Mouse (Mus musculus) retina, embryonic 14.5 days (tissue): ENCODE measurements around the gene Smco1.
"Not testable (repeated sequence)": the region's sequence is repeated elsewhere in the genome, so short reads cannot be mapped to it uniquely, and the experiment has no call there.

Experiments used
- DNase-seq: peaks from one replicate; pipeline ENCODE4 v3.0.0-alpha.2; 2015; ENCODE audit warnings: low spot score

Smco1 gene

GRCm38 (mm10) chr16:32271291-32271690, at the start of gene Smco1:
TSS of gene Smco1 (plus strand) at chr16:32271468.
- no peak for DNase-seq

GRCm38 (mm10) chr16:32221803-32222202, 49.5 kb upstream of the Smco1 start:
- no peak for DNase-seq

DNA sequence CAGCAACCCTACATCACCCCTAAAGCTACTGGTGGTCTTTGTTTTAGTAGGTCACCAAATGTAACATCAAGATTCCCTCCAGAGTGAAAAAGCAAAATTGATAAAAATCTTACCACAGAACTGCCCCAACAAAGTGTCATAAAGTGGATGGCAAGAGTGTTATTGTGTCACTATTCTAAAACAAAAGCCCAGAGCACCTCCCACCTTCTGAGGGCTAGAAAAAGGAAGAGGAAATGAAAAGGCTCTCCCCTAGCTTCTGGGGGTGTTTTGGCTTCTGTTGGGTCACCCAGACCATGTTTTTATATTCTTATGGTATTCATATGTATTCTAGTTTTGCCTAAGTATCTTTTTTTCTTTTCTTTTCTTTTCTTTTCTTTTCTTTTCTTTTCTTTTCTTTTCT, 48.9 kb upstream of the Smco1 start:
- no peak for DNase-seq

DNA sequence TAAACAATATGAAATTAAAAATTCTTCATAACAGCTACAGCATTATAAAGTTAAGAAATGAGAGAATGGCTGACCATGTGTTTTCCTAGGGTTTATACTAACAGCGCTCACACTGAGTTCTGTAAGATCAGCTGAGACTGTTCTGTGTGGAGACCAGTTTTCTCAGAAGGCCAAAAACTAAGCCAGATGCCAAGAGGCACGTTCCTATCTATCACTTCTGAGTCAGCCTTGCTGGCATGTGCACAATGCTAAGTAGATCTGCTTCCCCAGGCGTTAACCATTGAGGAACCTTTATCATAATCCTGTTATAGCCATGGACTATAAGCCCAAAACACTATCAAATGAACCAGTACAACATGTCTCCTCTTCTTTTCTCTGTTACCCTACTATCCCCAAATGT, 39.2 kb upstream of the Smco1 start:
- DNase-seq = not testable (repeated sequence)

GRCm38 (mm10) chr16:32237930-32238680, 33.2 kb upstream of the Smco1 start:
- no peak for DNase-seq

DNA sequence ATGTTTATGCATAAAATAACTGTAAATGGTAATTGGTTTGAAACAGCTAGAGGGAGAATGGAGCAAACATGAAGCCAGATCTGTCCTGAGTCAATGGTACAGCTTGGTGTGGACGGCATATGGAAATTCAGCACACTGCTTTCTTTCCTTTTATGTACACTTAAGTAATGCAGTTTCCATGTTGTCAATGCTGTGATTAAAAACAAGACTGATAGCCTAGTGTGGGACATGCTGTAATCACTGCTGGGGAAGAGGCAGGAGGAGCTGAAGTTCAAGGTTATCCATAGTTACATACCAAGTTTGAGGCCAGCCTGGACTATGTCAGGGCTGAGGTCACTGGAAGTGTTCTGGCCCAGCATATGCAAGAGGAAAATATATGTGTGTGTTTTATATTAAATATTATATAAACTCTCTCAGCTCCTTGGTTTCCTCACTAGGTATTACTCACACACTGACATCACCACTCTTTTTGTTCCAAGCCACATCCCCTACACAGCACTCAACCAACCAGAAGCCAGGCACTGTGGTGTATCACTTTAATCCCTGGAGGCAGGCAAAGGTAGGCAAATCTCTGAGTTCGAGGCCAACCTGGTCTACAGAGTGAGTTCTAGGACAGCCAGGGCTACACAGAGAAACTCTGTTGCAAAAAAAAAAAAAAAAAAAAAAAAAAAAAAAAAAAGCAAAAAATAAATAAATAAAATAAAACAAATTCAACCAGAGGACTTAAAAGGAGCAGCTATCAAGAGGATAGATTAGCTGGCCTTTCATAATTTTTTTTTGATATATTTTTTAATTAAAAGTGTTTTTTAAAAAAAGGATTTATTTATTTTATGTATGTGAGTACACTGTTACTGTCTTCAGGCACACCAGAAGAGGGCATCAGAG, 31.6 kb upstream of the Smco1 start:
- no peak for DNase-seq

DNA sequence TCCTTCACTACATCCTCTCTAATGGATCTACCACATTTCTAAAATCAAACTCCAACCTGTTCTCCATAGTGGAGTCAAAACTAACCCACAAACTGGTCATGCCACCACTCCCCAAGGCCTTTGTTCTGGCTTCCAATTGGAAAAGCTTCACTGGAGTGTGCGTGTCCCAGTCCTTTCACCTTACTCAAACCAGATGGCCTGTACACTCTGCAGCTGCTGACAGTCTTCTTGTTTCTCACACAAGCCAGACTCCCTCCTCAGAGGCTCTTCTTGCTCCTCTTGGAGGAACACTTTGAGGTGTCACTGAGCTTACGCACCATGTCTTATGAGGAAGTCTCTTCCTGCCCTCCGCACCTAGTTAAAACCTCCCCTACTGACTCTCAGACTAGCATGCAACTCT, 27.4 kb upstream of the Smco1 start:
- no peak for DNase-seq

- DNase-seq = peak; percentile 49
These were observed 24.9 kb upstream of the Smco1 start for GRCm38 (mm10) chr16:32246351-32246791.

DNA sequence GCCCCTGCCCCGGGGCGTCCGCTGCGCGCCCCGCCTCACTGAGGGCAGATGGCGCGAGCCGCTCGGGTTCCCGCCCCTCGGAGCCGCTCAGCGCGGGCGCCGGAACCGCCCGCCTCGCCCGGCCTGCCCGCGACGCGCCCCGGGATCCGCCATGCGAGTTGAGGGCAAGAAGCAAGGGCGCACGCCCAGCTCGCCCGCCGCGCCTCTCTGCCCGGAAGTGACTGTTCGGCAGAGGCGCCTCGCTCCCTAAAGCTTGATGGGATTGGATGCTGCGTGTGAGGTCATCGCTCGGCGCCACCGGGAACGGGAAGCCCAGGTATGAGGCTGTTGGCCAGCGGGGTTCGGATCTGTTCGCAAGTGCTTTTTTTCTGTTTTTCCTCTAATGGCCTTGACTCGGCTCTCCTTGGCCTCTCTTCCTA, 24.3 kb upstream of the Smco1 start, which contains the start of the genes Fbxo45 and Wdr53:
TSS of gene Fbxo45 (minus strand) at position 207 of the 419 bp plus-strand sequence.
TSS of gene Wdr53 (plus strand) at position 276 of the 419 bp plus-strand sequence.
- DNase-seq = peak; percentile 95

- not testable (repeated sequence) for DNase-seq
These were observed 7.0 kb upstream of the Smco1 start for GRCm38 (mm10) chr16:32264225-32264624.

DNA sequence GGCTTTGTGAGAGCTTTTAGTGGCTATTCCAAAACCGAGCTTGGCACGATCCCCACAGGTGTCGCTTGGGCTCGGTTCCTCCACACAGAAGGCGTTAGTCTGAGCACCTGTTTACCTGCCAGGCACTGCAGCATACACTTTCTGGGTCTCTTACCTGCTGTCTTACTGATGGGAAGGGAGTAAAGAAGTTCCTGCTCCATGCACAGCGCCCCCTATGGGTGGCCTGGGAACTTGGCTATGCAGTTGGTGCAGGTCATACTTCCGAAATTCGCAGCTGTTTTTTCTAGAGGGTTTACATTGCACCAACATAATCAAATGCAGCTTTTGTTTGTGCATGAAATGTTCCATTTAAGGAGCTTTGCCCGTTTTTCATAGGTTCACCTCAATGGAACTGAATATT, 2.1 kb downstream of the Smco1 start:
- DNase-seq = peak; percentile 36

DNA sequence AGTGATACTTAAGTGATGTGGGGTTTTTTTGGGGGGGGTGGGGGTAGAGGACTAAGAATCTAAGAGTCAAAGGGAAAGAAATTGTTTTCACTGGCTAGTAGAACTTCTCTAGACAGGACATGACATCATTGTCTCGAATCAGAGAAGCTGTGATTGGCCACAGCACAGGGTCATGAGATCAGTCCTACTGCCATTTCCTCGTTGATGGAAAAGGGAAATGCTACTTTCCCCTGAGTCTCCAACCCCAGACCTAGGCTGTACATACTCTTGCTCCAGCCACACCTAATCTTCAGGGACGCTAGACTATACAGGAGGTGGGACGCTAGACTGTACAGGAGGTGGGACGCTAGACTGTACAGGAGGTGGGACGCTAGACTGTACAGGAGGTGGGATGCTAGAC, 3.8 kb downstream of the Smco1 start:
- no peak for DNase-seq

- no peak for DNase-seq
These were observed 4.6 kb downstream of the Smco1 start for GRCm38 (mm10) chr16:32275830-32276229.

DNA sequence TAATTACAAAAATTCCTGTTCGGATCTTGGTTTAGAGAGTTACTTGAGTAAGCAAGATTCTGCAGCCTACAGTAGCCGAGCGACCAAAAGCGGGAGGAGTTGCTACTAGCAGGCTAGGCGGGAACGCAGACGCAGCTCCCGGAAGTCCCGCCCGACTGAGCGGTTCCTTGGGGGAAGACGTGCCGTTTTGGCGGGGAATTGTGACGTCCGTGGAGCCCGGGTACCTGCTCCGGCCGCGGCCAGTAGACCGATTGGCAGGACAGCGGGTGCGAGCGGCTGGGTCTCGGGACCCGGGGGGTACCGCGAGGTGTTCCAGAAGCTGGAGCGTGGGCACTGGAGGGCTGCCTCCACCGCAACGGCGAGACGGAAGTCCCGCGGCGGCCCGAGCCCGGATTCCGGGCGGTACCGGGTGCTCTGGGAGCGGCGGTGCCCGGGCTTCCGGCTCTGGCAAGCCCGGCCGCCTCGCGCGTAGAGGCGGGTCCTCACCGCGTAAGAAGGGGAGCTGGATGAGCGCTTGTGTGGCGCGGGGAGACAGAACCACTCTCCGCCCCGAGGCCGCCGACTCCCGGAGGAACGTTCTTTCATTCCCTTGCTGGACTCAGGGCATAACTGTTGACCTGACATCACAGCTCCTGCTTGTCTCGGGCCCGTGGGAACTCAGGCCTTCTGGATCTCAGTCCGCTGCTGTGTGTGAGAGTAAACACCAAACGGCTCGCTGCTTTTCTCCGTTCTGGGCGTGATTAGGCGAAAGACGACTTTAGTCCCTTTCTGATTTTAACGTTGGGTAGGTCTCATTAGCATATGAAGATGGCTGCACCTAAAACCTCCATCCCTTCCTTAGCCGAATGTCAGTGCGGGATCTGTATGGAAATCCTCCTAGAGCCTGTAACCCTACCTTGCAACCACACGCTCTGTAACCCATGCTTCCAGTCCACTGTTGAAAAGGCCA, 6.3 kb downstream of the Smco1 start, which contains the start of gene Rnf168:
TSS of gene Rnf168 (plus strand) at position 152 of the 949 bp plus-strand sequence.
- DNase-seq = peak; percentile 88

GRCm38 (mm10) chr16:32278396-32278795, 7.1 kb downstream of the Smco1 start:
- DNase-seq = no peak

GRCm38 (mm10) chr16:32280211-32280610, 8.9 kb downstream of the Smco1 start:
- DNase-seq = no peak

DNA sequence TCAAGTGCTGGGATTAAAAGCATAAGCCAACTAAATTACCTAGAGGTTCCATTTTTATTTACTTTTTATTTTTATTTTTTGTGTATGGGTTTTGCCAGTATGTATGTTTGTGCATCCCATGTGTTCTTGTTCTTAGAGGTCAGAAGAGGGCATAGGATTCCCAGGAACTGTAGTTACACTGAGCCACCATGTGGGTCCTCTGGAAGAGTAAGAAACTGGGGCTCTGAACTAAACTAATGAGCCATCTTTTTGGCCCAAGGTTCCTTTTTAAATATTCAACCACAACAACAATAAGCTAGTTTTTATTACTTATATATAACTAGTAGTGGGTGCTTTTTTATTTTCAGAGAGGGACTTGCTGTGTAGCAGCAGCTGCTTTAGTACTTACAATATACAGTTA, 11.3 kb downstream of the Smco1 start:
- no peak for DNase-seq

DNA sequence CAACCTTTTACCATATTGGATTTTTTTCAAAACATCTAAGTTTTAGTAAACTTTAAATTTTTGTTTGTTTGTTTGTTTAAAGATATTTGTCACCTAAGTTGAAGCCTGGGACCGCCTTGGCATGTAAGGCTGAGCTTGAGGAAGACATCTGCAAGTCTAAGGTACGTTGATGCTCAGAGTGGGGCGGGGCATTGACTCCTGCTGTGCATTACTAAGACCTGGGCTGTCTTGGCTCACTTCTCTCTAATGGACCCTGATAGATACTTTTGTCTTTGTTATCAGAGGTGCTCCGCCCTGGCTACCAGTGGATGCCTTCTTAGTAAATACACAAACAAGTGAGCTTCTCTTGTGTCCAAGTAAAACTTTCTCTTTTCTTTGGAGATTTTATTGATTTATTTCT, 20.6 kb downstream of the Smco1 start:
- no peak for DNase-seq

- DNase-seq = not testable (repeated sequence)
These were observed 28.3 kb downstream of the Smco1 start for GRCm38 (mm10) chr16:32299617-32300016.

DNA sequence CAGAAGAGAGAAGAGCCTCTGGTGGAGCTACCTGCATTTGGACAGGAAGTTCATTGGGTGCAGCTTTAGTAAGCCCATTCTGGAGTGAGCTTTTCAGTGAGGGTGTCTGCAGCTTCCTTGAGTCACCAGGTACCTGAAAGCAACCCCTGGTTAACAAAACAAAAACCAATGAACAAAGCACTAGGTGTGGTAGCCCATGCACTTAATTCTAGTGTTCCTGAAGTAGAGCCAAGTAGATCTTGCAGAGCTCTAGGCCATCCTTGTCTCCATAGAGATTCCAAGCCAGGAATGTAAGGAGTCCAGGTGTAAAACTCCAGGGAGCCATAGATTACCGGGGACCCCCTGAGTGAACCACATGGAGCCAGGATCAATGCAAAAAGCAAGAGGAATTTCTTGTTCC, 31.8 kb downstream of the Smco1 start:
- no peak for DNase-seq

DNA sequence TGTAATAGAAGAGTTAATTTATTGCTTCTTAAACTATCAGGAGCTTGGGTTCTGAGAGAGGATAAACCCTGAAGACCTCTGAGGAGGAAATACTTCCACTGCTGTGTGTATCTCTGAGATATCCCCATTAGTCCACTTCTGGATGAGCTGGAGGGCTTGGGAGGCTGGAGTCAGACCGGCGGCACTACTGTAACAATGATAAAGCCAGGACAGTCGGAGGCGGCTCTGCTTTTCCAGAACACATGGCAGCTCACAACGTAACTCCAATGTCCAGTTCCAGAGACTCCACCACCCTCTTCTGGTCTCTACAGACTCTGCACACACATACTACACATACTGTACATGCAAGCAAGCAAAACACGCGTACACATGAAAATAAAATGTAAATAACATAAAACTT, 32.6 kb downstream of the Smco1 start:
- DNase-seq = no peak

DNA sequence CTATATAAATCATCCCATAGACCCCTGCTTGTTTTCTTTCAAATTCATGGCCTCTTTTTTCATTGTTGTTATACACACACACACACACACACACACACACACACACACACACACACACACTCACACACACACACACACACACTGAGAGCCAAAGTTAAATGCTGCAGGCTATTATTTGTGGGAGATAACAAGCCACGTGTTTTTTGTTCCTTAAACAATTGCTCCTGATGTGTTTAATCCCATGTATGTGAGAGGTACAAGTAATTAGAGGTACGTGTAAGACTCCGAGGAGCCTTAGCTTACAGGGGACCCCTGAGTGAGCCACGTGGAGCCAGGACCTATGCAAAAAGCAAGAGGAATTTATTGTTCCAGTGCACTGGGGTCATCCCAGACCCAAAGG, 40.7 kb downstream of the Smco1 start:
- no peak for DNase-seq
